Mouse (Mus musculus): ENCODE results near the gene Ppard. TPM values are rescaled to one million over a fixed set of nuclear protein-coding genes. Genes with fewer than 3 reads are reported as not detected.
"Not testable (repeated sequence)": the region's sequence is repeated elsewhere in the genome, so short reads cannot be mapped to it uniquely, and the experiment has no call there.

Gene Ppard
- total RNA-seq, 2 experiments from 2014 or later, result 5.6 to 8.4 TPM

- not testable (repeated sequence) for ATAC-seq (replicated peaks; ENCODE audit: poor library complexity, severe bottlenecking)
These were observed 10.0 kb upstream of the Ppard start for GRCm38 (mm10) chr17:28222463-28222862.

GRCm38 (mm10) chr17:28223561-28224391 is 8.7 kb upstream of the Ppard start:
- ATAC-seq (replicated peaks; ENCODE audit: poor library complexity, severe bottlenecking), result peak; percentile 82

- no peak for ATAC-seq (replicated peaks; ENCODE audit: poor library complexity, severe bottlenecking)
These were observed 7.9 kb upstream of the Ppard start for GRCm38 (mm10) chr17:28224615-28225014.

GRCm38 (mm10) chr17:28226014-28226413 is 6.5 kb upstream of the Ppard start:
- peak; percentile 76 for ATAC-seq (replicated peaks; ENCODE audit: poor library complexity, severe bottlenecking)

- no peak for ATAC-seq (replicated peaks; ENCODE audit: poor library complexity, severe bottlenecking)
These were observed 2.0 kb upstream of the Ppard start for GRCm38 (mm10) chr17:28230486-28230885.

GRCm38 (mm10) chr17:28231026-28231736 is 1.3 kb upstream of the Ppard start:
- no peak for ATAC-seq (replicated peaks; ENCODE audit: poor library complexity, severe bottlenecking)

GRCm38 (mm10) chr17:28233091-28233731 is 711 bp downstream of the Ppard start:
- peak; percentile 51 for ATAC-seq (replicated peaks; ENCODE audit: poor library complexity, severe bottlenecking)

- no peak for ATAC-seq (replicated peaks; ENCODE audit: poor library complexity, severe bottlenecking)
These were observed 2.1 kb downstream of the Ppard start for GRCm38 (mm10) chr17:28234641-28235040.

- ATAC-seq (replicated peaks; ENCODE audit: poor library complexity, severe bottlenecking), result no peak
These were observed 3.6 kb downstream of the Ppard start for GRCm38 (mm10) chr17:28235982-28236635.

- ATAC-seq (replicated peaks; ENCODE audit: poor library complexity, severe bottlenecking), result no peak
These were observed 4.1 kb downstream of the Ppard start for GRCm38 (mm10) chr17:28236636-28237015.

- 0 out of 2 replicates have a peak, but pooled peaks have one; percentile 13 for ATAC-seq (replicated peaks; ENCODE audit: poor library complexity, severe bottlenecking)
These were observed 4.9 kb downstream of the Ppard start for GRCm38 (mm10) chr17:28237362-28237761.

GRCm38 (mm10) chr17:28237874-28238273 is 5.4 kb downstream of the Ppard start:
- ATAC-seq (replicated peaks; ENCODE audit: poor library complexity, severe bottlenecking), result no peak

- no peak for ATAC-seq (replicated peaks; ENCODE audit: poor library complexity, severe bottlenecking)
These were observed 8.3 kb downstream of the Ppard start for GRCm38 (mm10) chr17:28240846-28241245.

- ATAC-seq (replicated peaks; ENCODE audit: poor library complexity, severe bottlenecking), result no peak
These were observed 9.8 kb downstream of the Ppard start for GRCm38 (mm10) chr17:28242296-28242695.

GRCm38 (mm10) chr17:28244214-28244613 is 11.7 kb downstream of the Ppard start:
- ATAC-seq (replicated peaks; ENCODE audit: poor library complexity, severe bottlenecking), result no peak

- ATAC-seq (replicated peaks; ENCODE audit: poor library complexity, severe bottlenecking), result no peak
These were observed 12.2 kb downstream of the Ppard start for GRCm38 (mm10) chr17:28244714-28245113.

- ATAC-seq (replicated peaks; ENCODE audit: poor library complexity, severe bottlenecking), result peak; percentile 50
These were observed 14.1 kb downstream of the Ppard start for GRCm38 (mm10) chr17:28246640-28247039.

GRCm38 (mm10) chr17:28247613-28248012 is 15.1 kb downstream of the Ppard start:
- ATAC-seq (replicated peaks; ENCODE audit: poor library complexity, severe bottlenecking), result peak; percentile 90

GRCm38 (mm10) chr17:28249062-28249461 is 16.6 kb downstream of the Ppard start:
- ATAC-seq (replicated peaks; ENCODE audit: poor library complexity, severe bottlenecking), result no peak

- peak; percentile 49 for ATAC-seq (replicated peaks; ENCODE audit: poor library complexity, severe bottlenecking)
These were observed 19.2 kb downstream of the Ppard start for GRCm38 (mm10) chr17:28251579-28252280.

All from granulocyte monocyte progenitor cell, adult 5-6 weeks (primary cell).